Mouse (Mus musculus): ENCODE measurements around the gene Gm21958.

Gene Gm21958

DNA sequence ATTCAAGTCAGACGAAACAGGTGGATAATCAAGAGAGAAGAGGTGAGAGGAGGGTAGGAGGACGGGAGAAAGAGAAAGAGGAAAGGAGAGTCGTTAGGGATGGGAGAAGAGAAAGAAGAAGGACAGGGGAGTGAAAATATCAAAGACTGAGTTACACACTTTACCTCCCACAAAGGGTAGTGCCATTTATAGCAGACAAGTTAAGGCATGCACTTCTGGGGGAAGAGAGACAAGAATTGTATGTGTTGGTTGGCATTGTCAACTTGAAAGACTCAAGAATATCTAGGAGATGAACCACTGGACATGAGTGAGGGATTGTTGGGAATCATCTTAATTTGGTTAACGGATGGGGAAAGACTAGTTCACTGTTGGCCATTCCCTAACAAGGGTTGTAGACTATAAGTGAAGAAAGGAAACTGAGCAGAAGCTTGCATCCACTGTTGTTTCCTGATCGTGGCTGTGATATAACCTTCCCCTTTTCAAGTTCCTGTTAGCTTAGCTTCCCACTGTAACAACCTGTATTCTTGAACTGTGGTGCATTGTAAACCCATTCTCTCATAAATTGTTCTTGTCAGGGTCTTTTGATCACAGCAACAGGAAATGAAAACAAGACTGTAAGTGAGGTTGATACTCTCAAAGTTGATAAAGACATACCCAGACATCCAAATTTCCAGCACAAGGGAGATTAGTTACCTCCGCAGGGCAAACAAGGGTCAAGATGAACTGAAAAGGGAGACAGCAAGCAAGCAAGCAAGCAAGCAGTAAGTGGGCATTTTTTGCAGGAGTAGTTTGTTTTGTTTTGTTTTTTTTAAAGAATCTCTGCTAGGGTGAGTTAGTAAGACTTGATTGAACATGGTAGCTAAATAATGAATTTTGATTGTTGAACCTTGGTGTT lies 32.6 kb downstream of the Gm21958 start:
- ChIA-PET CTCF (no interaction called here), POLR2A (interaction anchor here in 2 of 4 experiments (0.7 to 2.0 kb wide), 2 partner anchors 11 to 14 kb away, joined by 3 to 7 read pairs; partner anchors contain the start of gene Supt20 (in 1 of the 2))

DNA sequence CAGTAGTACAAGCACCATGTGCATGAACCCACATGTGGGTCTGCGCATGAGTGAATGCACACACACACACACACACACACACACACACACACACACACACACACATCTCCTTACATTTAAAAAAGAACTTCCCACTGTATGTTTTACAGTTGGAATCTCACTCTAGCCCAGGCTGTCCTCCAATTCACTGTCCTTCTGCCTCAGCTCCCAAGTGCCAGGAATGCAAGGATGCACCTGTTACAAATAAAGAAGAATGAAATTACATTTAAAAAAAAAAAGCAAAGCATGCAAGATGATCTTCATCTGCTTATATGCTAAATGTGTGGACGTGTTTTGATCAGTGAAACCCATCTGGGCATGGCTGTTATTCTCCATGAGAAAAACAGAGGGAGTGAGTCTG lies 37.3 kb downstream of the Gm21958 start:
- ChIA-PET CTCF (no interaction called here), POLR2A (no interaction called here)

DNA sequence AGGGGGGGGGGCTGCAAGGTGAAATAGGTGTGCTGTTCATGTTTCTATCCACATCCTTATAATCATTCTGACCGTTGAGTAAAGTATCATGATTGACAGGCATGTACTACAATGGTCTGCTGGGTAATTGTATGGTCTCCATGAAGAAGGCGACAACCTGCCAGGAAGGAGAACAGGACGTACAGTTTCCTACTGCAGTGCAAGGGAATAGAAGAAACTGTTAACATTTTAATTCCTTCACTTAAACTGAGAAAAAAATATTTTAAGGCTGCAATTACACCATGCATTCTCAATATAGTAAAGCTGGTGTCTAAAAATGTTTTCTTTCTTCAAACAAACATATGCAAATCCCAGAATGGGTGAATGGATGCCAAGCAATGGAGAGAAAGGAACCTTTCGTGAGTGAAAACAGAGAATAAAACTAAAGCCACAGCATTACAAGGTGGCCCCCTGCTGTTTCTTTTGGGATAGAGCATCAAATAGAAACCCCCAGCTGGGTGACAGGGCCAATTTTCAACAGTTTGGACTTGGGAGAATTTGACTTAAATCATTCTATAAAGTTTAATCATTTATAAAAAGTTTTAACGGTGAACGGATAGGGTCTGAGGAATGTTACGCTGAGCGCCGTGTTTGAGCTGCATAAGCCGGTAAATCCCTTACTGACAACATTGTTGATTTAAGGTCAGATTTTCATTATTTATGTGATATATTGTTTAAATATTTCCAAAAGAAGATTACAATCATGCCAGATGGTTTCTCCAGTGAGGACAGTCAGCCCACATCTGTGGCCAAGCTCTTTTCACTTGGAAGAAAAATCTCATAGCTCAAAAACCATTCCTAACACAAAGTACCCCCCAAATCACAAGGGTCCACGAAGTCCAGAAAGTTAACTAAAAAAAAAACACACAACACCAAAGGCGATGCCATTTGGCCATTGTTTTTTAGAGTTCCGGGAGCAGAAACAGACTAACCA lies 41.3 kb downstream of the Gm21958 start:
- CTCF ChIA-PET, result interaction anchor here in 1 of 4 experiments (0.7 to 1.7 kb wide), 4 partner anchors 10 to 319 kb away, joined by 3 to 6 read pairs (median 4); partner anchors contain the start of gene Supt20
- POLR2A ChIA-PET, result interaction anchor here in 3 of 4 experiments (0.6 to 1.2 kb wide), 4 partner anchors 28 to 221 kb away, joined by 3 to 4 read pairs (median 4); no protein-coding TSS in a partner anchor

DNA sequence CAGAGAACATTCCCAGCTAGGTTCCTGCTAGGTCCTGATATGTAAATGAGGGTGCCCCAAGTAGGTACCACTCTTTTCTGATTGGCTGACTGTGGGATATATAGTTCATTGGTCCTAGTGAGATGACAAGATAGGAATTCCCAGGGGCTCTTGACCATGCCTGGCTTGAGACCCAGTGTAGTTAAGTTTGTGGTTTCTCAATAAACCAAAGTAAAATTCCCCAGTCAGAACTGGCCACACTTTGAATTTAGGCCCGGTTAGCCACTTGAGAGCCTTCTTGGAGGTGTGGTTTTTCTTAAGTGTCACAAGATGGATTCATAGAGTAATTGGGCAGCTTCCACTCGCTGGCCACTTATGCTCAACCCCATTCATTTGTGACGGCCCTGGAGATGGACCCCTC lies 42.0 kb downstream of the Gm21958 start:
- ChIA-PET CTCF (interaction anchor here in 1 of 4 experiments (1.7 kb wide), 1 partner anchor 10 kb away, joined by 6 read pairs; no protein-coding TSS in a partner anchor), POLR2A (interaction anchor here in 1 of 4 experiments (0.6 kb wide), 1 partner anchor 221 kb away, joined by 4 read pairs; no protein-coding TSS in a partner anchor)

DNA sequence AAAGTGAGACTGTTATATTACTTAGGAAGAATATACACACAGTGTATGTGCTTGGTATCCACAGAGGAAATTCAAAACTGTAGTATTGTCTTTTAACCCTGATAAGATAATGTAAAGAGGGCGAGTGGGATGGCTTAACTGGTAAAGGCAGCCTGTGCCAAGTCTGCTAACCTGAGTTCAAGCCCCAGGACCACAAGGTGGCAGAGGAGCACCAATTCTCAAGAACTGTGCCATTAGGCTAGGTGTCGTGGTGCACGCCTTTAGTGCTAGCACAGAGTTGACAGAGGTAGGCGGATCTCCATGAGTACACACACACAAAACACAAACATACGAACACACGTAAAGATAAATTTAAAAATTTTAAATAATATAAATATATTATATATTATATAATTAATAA lies 44.6 kb downstream of the Gm21958 start:
- CTCF ChIA-PET, result no interaction called here
- POLR2A ChIA-PET, result interaction anchor here in 2 of 4 experiments (0.6 to 1.8 kb wide), 2 partner anchors 23 to 123 kb away, joined by 3 to 4 read pairs; partner anchors contain the start of gene Supt20 (in 1 of the 2)

DNA sequence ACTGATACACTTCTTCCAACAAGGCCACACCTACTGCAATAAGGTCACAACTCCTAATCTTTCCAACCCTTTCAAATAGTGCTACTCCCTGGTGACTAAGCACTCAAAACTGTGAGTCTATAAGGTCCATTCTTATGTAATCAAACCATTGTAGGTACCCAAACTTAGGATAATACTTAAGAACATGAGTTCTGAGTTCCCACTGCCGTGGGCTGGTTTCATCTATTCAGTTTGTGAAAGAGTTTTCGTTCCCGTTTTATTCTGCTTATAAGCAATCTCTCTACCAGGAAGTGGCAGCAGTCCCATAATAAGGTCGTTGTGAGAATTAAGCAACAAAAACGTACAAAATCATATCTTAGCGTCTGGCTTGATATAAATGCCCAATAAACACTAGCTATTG lies 45.4 kb downstream of the Gm21958 start:
- ChIA-PET CTCF (no interaction called here), POLR2A (interaction anchor here in 1 of 4 experiments (1.8 kb wide), 1 partner anchor 24 kb away, joined by 4 read pairs; the partner anchor contains the start of gene Supt20)

DNA sequence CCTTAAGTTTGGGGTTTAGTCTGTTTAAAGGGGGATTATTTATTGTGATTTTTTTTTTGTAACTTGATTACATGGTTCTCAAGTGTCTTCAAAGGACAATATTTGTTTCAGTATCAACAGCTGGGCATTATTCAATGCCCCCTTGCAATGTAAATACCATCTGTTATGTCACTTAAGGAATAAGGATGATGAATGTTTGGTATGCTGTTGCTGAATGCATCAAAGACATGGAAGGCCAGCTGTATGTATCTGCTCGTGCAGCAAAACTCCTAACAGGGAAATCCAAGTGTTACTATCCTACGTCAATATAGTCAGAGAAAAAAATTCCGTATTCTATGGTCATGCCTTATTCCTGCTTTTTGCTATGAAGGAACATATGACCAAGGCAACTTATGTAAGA lies 46.0 kb downstream of the Gm21958 start:
- ChIA-PET CTCF (no interaction called here), POLR2A (interaction anchor here in 1 of 4 experiments (0.6 kb wide), 1 partner anchor 32 kb away, joined by 5 read pairs; no protein-coding TSS in a partner anchor)

Measured in embryonic stem cell, embryonic (primary cell).